Mouse (Mus musculus): Measurements from ENCODE around the gene B430218F22Rik. TPM values are rescaled to one million over a fixed set of nuclear protein-coding genes. Genes with fewer than 3 reads are reported as not detected.
A peak's percentile ranks its signal among the peaks of the same experiment; 100 is the strongest.
"Not testable (repeated sequence)": the region's sequence is repeated elsewhere in the genome, so short reads cannot be mapped to it uniquely, and the experiment has no call there.

B430218F22Rik gene
- not detected for total RNA-seq (2021)
- long read RNA-seq, experiment 1, result 0 reads
- long read RNA-seq, experiment 2, result 0 reads

DNA sequence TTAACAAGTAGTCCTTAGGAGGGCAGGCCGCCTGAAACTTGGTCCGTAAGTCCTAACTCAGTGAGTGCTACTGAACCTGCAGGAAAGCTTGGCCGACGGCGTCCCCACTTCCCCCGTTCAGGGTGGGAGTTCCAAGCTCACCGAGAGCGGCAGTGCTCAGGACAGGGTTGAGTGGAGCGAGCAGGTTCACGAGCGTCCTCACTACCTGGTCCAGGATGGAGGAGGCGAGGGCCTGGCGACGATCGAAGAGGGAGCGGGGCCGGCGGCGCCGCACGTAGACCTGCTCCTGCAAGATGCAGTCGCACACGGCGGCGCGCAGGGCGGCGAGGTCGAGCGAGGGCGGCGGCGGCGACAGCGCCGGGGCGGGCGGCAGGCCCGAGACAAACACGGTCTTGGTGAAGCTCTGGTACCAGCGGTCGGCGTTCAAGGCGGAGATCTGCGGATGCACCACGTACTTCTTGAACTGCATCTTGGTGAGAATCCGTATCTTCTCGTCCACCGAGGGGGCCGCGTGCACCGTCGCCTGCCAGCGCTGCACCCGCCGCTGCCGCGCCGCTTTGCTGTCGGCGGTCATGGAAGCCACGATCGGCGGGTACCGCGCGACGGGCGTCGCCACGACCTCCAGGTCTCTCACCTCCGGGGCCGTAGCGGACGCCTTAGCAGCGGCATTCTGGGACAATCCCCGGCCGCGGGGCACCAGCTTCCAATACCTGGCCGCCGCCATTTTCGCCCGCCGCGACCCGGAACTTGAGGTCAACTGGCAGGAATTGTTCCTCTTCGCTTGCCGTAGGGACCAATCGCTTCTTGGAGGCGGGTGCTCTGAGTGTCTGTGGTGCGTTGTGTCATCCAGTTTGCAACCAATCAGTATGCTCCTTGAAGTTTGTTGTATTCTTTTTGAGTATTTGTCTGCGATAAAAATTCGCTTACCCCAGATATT lies at the start of gene B430218F22Rik, which contains the start of gene Mrps30:
B430218F22Rik (plus strand) TSS at position 120 of the 937 bp plus-strand sequence.
Mrps30 (minus strand) TSS at position 742 of the 937 bp plus-strand sequence.
- peak; percentile 87 to 96 for DNase-seq (ENCODE audit: low spot score in 2 of 2)

DNA sequence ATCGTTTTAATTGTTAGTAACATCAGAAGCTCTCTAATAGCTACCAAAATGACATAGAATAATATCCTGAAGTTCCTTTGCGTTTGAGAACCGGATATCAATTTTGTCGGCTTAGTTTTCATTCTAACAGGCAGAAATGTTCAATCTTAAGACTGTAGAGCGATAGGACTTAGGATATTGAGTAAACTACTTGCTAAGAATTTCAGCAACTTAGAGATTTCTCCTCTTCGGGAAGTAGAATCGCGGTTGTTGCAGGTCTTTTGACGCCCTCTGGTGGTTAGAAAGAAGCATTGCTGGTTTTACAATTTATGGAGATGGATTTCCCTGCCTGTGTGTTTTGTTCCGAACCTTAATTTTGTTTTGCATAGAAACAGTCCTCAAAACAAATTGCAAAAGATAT lies 36.2 kb upstream of the B430218F22Rik start:
- no peak for DNase-seq (ENCODE audit: low spot score in 2 of 2)

DNA sequence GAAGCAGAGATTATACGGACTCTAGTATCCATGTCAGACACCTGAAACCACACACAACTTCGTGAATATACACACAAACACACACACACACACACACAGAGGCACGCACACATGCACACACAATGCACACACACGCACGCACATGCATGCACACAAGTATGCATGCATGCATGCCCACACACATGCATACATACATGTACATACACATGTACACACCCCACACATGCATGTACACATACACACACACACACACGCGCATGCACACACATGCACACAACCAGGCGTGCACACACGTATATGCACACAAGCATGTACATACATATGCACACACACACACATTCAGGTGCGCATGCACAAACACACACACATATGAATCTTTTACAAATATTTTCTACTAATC lies 35.6 kb upstream of the B430218F22Rik start:
- no peak for DNase-seq (ENCODE audit: low spot score in 2 of 2)

DNA sequence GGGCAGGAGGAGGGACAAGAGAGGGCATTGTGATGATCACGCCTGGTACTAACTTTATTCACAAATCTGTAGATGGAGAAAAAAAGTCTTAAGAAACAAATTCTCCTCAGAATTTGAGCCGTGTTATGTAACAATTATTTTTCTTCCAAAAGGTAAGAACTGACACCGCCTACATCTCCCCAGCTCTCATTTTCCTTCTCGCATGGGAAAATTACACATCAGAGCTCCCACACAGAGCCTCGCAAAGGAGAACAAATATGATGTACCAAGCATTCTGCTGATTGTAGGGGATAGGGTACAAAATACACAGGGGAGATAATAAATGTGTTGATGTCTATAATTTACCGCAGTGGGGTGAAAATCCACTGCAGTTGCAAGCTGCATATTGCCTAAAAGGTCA lies 23.1 kb upstream of the B430218F22Rik start:
- no peak for DNase-seq (ENCODE audit: low spot score in 2 of 2)

DNA sequence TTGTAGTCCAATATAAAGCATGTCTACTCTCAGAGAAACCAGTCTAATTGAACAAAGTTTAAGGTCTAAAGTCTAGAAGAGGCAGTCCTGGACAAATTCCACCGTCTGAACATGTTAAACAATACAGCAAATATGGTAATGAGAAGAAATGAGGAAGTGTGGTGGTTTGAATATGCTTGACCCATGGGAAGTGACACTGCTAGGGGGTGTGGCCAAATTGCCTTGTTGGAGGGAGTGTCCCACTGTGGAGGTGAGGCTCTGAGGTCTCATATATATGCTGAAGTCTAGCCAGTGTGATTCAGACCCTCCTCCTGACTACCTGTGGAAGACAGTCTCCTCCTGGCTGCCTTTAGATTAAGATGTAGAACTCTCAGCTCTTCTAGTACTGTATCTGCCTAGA lies 20.7 kb upstream of the B430218F22Rik start:
- DNase-seq (ENCODE audit: low spot score in 2 of 2), result no peak

DNA sequence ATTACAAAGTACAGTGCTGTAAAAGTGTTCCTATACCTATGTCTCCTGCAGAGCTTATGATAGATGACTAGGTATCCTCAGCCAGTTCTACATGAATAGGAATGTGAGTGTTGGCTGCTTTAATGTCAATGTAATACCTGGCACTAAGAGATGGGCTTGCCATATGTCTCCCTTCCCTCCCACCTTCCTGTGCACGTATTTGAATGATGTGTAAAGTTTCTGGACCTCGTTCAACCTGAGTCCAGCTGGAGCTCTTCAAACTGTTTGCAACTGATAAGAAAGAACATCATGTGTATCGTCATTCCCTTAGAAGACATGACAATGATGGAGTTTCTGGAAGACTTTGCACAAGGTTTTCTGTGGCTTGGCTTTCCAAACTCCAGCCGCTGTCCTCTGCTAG lies 13.6 kb upstream of the B430218F22Rik start:
- no peak for DNase-seq (ENCODE audit: low spot score in 2 of 2)

DNA sequence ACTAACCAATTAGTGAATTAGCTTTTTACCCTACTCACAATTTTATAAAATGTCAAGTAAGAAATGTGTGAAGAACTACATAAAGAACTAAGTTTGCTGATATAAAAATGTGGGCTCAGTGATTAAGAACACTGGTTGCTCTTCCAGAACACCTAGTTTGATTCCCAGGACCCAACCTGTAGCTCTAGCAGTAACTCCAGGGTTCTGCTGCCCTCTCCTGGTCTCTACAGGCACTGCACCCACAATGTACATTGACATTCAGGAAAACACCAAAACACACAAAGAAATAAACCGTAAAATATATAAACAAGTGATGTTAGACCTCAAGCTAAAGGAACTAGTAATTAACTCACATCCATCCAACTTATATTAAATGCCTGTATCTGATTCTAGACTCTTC lies 7.3 kb upstream of the B430218F22Rik start:
- DNase-seq (ENCODE audit: low spot score in 2 of 2), result peak in 1 of 2 experiments; percentile 33

DNA sequence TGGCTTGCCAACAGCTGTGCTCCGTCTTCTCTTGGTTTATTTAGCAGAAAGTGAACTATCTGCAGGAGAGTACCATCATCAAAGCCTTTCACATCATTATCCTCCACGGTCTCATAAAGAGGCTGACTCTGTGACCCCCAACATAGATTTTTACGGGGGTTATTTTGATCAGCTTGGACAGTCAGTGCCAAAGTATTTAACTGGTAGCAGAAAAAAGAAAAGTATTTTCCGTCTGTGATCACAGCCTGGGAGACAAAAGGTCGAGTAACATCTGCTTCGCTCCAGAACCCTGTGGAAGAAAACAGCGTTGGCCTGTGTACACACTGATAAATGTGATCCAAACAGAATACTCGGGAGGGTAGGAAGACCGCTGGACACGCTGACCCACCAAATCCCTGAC lies 6.0 kb upstream of the B430218F22Rik start:
- DNase-seq (ENCODE audit: low spot score in 2 of 2), result no peak

DNA sequence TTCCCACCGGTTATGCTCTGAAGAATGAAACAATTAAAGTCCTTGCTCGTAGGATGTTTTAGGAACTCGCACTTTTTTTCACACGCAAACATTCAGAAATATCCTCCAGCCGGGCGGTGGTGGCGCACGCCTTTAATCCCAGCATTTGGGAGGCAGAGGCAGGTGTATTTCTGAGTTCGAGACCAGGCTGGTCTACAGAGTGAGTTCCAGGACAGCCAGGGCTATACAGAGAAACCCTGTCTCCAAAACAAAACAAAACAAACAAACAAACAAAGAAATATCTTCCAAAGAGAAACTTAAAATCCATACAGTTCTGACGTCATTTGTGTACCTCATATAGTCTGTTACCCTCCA lies 995 bp downstream of the B430218F22Rik start:
- DNase-seq (ENCODE audit: low spot score in 2 of 2), result not testable (repeated sequence)

DNA sequence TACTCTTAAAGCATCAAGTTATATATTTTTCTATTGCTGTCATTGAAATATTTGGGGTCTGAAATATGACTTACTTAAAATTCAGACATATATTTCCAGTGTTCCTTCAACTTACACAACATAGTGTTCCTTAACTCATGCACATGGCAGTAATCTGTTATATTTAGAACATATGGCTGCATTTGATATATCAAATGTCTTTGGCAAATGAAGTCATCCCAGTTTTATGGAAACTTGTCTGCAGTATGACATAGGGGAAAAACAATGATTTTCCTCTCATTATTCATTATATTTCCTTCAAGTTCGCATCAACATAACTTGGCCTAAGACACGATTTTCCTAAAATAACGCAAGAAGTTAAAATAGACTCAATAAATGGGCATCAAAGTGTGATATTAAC lies 9.4 kb downstream of the B430218F22Rik start:
- no peak for DNase-seq (ENCODE audit: low spot score in 2 of 2)

DNA sequence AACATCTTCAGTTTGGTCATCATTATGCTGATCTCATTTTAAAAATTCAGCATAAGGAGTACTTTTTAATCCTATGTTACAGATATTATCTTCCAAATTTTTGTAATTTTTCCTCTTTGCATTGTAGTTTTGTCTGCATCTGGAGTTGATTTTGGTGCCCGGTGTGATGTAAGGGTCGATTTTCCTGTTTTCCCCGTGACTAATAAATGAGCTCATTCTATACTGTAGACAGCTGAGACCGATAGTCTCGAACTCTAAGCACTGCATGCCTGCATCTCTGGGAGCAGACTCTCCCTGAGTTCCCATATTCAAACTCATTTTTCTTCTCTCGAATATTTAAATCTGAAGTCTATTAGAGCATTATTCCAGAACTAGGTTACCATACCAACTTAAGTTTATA lies 13.9 kb downstream of the B430218F22Rik start:
- no peak for DNase-seq (ENCODE audit: low spot score in 2 of 2)

DNA sequence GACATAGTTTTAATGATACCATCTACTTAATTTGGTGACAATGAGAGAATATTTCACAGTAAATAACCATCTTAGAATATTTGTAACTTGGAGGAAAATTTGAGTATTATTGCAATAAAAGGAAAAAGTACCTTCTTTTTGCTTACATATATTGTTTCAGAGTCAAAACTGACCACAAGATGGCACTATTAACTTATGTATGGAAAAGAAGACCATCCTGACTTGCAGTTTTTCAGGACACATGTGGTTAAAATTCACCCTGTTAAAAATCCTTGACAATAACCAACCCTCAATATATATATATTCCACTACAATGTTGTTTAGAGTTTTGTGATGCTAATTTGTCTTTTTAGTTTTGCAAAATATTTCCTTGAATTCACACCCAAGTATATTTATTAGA lies 17.1 kb downstream of the B430218F22Rik start:
- no peak for DNase-seq (ENCODE audit: low spot score in 2 of 2)

DNA sequence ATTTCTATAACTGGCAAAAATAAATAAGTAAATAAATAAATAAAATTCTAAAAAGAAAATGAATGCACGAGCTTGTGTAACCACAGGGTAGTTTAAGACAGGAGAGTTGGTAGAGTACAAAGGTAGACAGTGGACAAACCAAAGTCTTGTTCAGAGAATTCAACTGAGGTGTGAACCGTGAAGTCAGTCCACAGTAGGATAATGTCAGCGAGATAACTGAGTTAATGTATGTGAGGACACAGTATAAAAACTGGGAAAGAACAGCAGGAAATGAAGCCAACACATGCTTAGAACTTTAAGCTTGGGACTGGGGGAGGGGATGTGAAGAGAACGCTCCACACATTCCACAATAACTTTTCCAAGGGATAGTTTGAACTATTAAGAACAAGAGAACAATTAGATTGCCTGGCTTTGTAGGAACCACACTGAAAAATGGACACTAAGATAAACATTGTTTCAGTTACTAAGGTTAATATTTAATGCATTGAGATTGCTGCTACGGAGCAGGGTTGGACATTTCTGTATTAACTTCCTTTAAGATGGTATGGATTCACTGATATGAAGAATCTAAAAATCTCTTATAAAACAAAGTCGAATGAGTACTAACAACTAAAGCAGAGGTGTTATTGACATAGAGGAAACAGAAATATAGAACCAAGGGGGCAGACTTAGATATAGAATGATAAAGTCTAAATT lies 25.0 kb downstream of the B430218F22Rik start:
- no peak for DNase-seq (ENCODE audit: low spot score in 2 of 2)

DNA sequence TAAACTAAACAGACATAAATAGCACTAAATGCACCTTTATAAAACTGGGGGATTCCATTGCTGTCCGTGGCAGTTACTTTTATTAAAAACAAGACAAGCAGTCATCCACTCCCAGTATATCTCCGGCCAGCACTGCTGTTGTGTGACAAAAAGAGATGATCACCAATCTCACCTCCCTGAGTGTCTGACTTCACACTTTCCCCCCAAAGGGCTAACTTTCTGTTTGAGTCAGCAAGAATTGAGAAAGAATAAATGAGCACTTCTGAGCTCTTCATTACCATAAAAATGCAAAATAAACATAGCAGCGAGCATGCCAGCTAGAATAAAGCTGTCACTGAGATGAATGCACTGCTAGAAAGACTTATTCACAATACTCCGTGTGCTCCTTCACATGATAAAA lies 31.7 kb downstream of the B430218F22Rik start:
- no peak for DNase-seq (ENCODE audit: low spot score in 2 of 2)

DNA sequence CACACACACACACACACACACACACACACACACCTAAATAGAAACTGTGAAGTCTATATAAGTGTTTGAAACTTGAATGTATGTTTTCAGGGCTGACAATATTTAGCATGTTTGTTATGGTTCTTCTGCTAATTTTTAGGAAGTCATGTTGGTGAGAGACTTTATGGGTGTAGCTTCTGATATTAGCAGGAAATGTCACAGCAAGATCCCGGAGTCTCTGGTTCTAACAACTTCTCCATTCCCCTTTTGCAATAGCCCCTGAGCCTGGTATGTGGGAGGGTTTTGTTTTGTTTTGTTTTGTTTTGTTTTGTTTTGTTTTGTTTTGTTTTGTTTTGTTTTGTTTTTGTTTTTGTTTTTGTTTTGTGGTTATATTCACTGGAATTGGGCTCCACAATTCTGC lies 34.0 kb downstream of the B430218F22Rik start:
- DNase-seq (ENCODE audit: low spot score in 2 of 2), result no peak

DNA sequence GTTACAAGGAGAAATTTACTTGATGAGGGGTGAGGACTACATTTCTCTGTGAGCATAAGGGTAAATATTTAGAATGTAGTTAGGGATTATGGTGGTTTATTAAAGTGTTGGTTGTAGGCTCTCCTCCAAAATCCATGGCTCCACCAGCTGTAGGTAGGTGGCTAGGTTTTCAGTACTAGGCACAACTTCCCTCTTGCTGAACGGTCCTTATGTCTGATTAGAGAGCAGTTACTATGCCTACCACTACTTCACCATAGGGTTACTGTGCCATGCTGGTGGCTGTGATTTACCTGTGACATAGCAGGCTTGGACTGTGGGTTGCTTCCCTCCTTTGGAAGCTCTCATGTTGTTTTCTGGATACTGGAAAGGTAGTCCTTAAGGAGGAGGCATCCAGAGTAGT lies 34.4 kb downstream of the B430218F22Rik start:
- no peak for DNase-seq (ENCODE audit: low spot score in 2 of 2)

Other genes starting within 250 kb of the B430218F22Rik start
- gene Mrps30, start 622 bp downstream of the B430218F22Rik start, total RNA-seq (2021), result 10 to 100 TPM; 18.3 to 20.7 TPM